Mouse (Mus musculus): ENCODE data around the gene Cachd1.

DNA sequence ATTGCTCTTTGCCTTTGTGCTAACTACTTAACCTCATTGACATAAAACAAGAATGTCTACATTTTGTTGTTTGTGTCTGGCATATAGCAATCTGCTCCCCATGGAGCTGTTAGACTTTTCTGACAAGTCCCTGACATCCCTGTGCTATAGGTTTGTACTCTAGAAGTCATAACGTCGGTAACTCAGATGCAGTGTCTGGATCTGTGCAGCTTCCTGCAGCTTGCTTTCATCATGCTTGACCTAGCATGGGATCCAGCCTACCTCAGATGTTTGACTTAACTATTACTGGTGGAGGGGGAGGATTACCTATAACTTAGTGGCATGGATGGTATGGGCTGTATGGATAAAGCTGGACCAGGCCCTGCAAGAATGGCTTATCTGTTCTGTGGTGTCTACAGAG, 117.7 kb downstream of the Cachd1 start:
- TF ChIP-seq POLR2A (IDR thresholded peaks at IDR 0.05; ENCODE audit: insufficient read depth, low read depth, low read length) (no peak), EP300 (IDR thresholded peaks at IDR 0.05; ENCODE audit: insufficient read depth, low read depth, low read length) (no peak), CTCF (IDR thresholded peaks at IDR 0.05) (no peak)

Data from heart, adult 2 months (tissue).